Mouse (Mus musculus) stomach, embryonic 14.5 days (tissue): Measurements from ENCODE around the gene Rbbp4. TPM values are rescaled to one million over a fixed set of nuclear protein-coding genes. Genes with fewer than 3 reads are reported as not detected.

Experiments used
- ATAC-seq: fragments of 200-750 bp; cut with Nextera tagmentation; 2 replicates; pipeline ENCODE4 v1.8.0; 2017; ENCODE audit warnings: low read depth, moderate TSS enrichment; ENCODE audit not compliant: insufficient number of reproducible peaks, insufficient read depth, low FRiP score
- H3K27ac ChIP-seq: fragments of 300-500 bp; sonication (generic); 2 replicates; pipeline ENCODE4 v1.5.1; 2014; ENCODE audit warnings: mild to moderate bottlenecking, low read length, moderate library complexity, mixed read lengths
- H3K27me3 ChIP-seq: fragments of 300-500 bp; sonication (generic); 2 replicates; pipeline ENCODE4 v1.6.1; 2014; ENCODE audit warnings: low read length, control low read depth, mixed read lengths; ENCODE audit not compliant: control insufficient read depth, insufficient read depth
- H3K36me3 ChIP-seq: fragments of 300-500 bp; sonication (generic); 2 replicates; pipeline ENCODE4 v1.6.1; 2014; ENCODE audit warnings: mild to moderate bottlenecking, control low read depth, low read length, moderate library complexity, mixed read lengths; ENCODE audit not compliant: control insufficient read depth, insufficient read depth
- H3K4me1 ChIP-seq: fragments of 300-500 bp; sonication (generic); 2 replicates; pipeline ENCODE4 v1.6.1; 2014; ENCODE audit warnings: low read length, control low read depth, mixed read lengths; ENCODE audit not compliant: control insufficient read depth, insufficient read depth
- H3K4me2 ChIP-seq: fragments of 300-500 bp; sonication (generic); replicated peaks from 2 replicates; pipeline ENCODE4 v1.6.1; 2014; ENCODE audit warnings: low read depth, low read length, control low read depth
- H3K4me3 ChIP-seq: fragments of 300-500 bp; sonication (generic); 2 replicates; pipeline ENCODE4 v1.5.1; 2014; ENCODE audit warnings: low read depth, low read length, control low read depth
- H3K9ac ChIP-seq: fragments of 300-500 bp; sonication (generic); replicated peaks from 2 replicates; pipeline ENCODE4 v1.6.1; 2014; ENCODE audit warnings: low read depth, mild to moderate bottlenecking, control low read depth, low read length, moderate library complexity, mixed read lengths
- H3K9me3 ChIP-seq: fragments of 300-500 bp; sonication (generic); 2 replicates; pipeline ENCODE4 v1.6.1; 2016; ENCODE audit warnings: low read depth, low read length, control low read depth; ENCODE audit not compliant: control insufficient read depth
- WGBS: fragments of 180-500 bp; shearing (Covaris S2); extraction: QIAGEN DNeasy Blood & Tissue Kit; methylation state at CpG from one replicate; pipeline ENCODE4 v1.1.7; 2014; 5-methylcytosine and 5-hydroxymethylcytosine counted together
- polyA plus RNA-seq: library from polyadenylated mRNA; unstranded; fragments of >200 nt; fragmentation: Nextera tagmentation; extraction: Ambion mirVana; gene quantifications from 2 replicates; pipeline ENCODE4 v1.2.1, GENCODE M21; 2014

Gene Rbbp4
- polyA plus RNA-seq, 1 experiment from 2014 or later: 329 TPM

- Histone ChIP-seq H3K4me3 (no peak overlapping the region), H3K27ac (no peak overlapping the region), H3K4me2 (peak overlapping the region; percentile 97; the same call in 1 of the 2 replicates), H3K9me3 (no peaks in the 10 kb centered on the region), H3K36me3 (no peaks in the 10 kb centered on the region), H3K4me1 (peaks cover 4% of the 10 kb centered on the region; the same call in 1 of the 2 replicates), H3K27me3 (no peaks in the 10 kb centered on the region), H3K9ac (no peak overlapping the region)
- 42% methylated on average over 5 of the region's 5 CpGs for WGBS
- 0 out of 2 replicates have a peak, but pooled peaks have one; percentile 7 for ATAC-seq
Measured at GRCm38 (mm10) chr4:129286001-129286682, 49.0 kb downstream of the Rbbp4 start.

GRCm38 (mm10) chr4:129284685-129285084 lies 50.5 kb downstream of the Rbbp4 start:
- Histone ChIP-seq H3K9ac (no peak overlapping the region), H3K36me3 (no peaks in the 10 kb centered on the region), H3K4me3 (no peak overlapping the region), H3K4me1 (peaks cover 4% of the 10 kb centered on the region; the same call in 1 of the 2 replicates), H3K27me3 (no peaks in the 10 kb centered on the region), H3K4me2 (no peak overlapping the region), H3K9me3 (no peaks in the 10 kb centered on the region), H3K27ac (no peak overlapping the region)
- no peak for ATAC-seq
- 72% methylated on average over 2 of the region's 2 CpGs for WGBS

GRCm38 (mm10) chr4:129283226-129283625 lies 51.9 kb downstream of the Rbbp4 start:
- no peaks in the 10 kb centered on the region for H3K9me3 ChIP-seq
- WGBS: 85% methylated on average over 5 of the region's 5 CpGs
- no peaks in the 10 kb centered on the region for H3K36me3 ChIP-seq

GRCm38 (mm10) chr4:129282786-129283185 lies 52.4 kb downstream of the Rbbp4 start:
- Histone ChIP-seq H3K36me3 (no peaks in the 10 kb centered on the region), H3K9me3 (no peaks in the 10 kb centered on the region), H3K9ac (no peak overlapping the region), H3K27me3 (no peaks in the 10 kb centered on the region), H3K4me2 (no peak overlapping the region), H3K27ac (no peak overlapping the region), H3K4me1 (peaks cover 3% of the 10 kb centered on the region; the same call in 1 of the 2 replicates), H3K4me3 (no peak overlapping the region)
- WGBS: 86% methylated on average over 5 of the region's 5 CpGs
- ATAC-seq: no peak

More at GRCm38 (mm10) chr4:129283226-129283625, 51.9 kb downstream of the Rbbp4 start:
- ATAC-seq: no peak
- no peak overlapping the region for H3K9ac ChIP-seq
- no peak overlapping the region for H3K4me3 ChIP-seq
- H3K27me3 ChIP-seq: no peaks in the 10 kb centered on the region
- no peak overlapping the region for H3K4me2 ChIP-seq
- no peak overlapping the region for H3K27ac ChIP-seq
- peaks cover 4% of the 10 kb centered on the region; the same call in 1 of the 2 replicates for H3K4me1 ChIP-seq

GRCm38 (mm10) chr4:129276453-129276865 lies 58.7 kb downstream of the Rbbp4 start:
- Histone ChIP-seq H3K27ac (no peak overlapping the region), H3K4me2 (0 out of 2 replicates have a peak overlapping the region, but pooled peaks have one; percentile 5), H3K4me1 (0 out of 2 replicates have a peak, but pooled peaks cover 5% of the 10 kb centered on the region), H3K9me3 (no peaks in the 10 kb centered on the region), H3K27me3 (no peaks in the 10 kb centered on the region), H3K9ac (no peak overlapping the region), H3K36me3 (no peaks in the 10 kb centered on the region), H3K4me3 (no peak overlapping the region)
- 1% methylated on average over 18 of the region's 18 CpGs for WGBS
- peak; percentile 7; the same call in 1 of the 2 replicates for ATAC-seq

- Histone ChIP-seq H3K4me1 (0 out of 2 replicates have a peak, but pooled peaks cover 5% of the 10 kb centered on the region), H3K4me3 (no peak overlapping the region), H3K9ac (no peak overlapping the region), H3K36me3 (no peaks in the 10 kb centered on the region), H3K9me3 (no peaks in the 10 kb centered on the region), H3K4me2 (0 out of 2 replicates have a peak overlapping the region, but pooled peaks have one; percentile 7), H3K27ac (peak overlapping the region; percentile 55; the same call in 1 of the 2 replicates), H3K27me3 (no peaks in the 10 kb centered on the region)
- 33% methylated on average over 5 of the region's 5 CpGs for WGBS
- ATAC-seq: peak; percentile 30
Measured at GRCm38 (mm10) chr4:129272756-129273046, 62.5 kb downstream of the Rbbp4 start.

GRCm38 (mm10) chr4:129271991-129272755 lies 63.0 kb downstream of the Rbbp4 start:
- Histone ChIP-seq H3K4me3 (no peak overlapping the region), H3K36me3 (no peaks in the 10 kb centered on the region), H3K27me3 (no peaks in the 10 kb centered on the region), H3K4me2 (0 out of 2 replicates have a peak overlapping the region, but pooled peaks have one; percentile 7), H3K27ac (peak overlapping the region; percentile 55; the same call in 1 of the 2 replicates), H3K4me1 (0 out of 2 replicates have a peak, but pooled peaks cover 5% of the 10 kb centered on the region), H3K9me3 (no peaks in the 10 kb centered on the region), H3K9ac (no peak overlapping the region)
- ATAC-seq: peak; percentile 93
- WGBS: 19% methylated on average over 15 of the region's 15 CpGs

- Histone ChIP-seq H3K4me2 (no peak overlapping the region), H3K27me3 (no peaks in the 10 kb centered on the region), H3K4me1 (peaks cover 6% of the 10 kb centered on the region; the same call in 1 of the 2 replicates), H3K36me3 (no peaks in the 10 kb centered on the region), H3K4me3 (no peak overlapping the region), H3K9ac (no peak overlapping the region), H3K27ac (no peak overlapping the region), H3K9me3 (no peaks in the 10 kb centered on the region)
- no peak for ATAC-seq
- WGBS: 46% methylated on average over 1 of the region's 1 CpGs
Measured at GRCm38 (mm10) chr4:129268698-129269097, 66.5 kb downstream of the Rbbp4 start.
